Mouse (Mus musculus) cerebellum, adult 2 months (tissue): ENCODE measurements around the gene Borcs6. TPM values are rescaled to one million over a fixed set of nuclear protein-coding genes. Genes with fewer than 3 reads are reported as not detected.

Experiments used
- DNase-seq, 2 experiments: peaks; one replicate each; pipeline ENCODE4 v3.0.0; 2021
- H3K27ac ChIP-seq: fragments of 200-500 bp; 2 replicates; pipeline ENCODE4 v1.5.1; 2012; ENCODE audit warnings: low read length, control low read depth, inconsistent platforms; ENCODE audit not compliant: insufficient read depth
- H3K27me3 ChIP-seq: fragments of 200-500 bp; 2 replicates; pipeline ENCODE4 v1.6.1; 2012; ENCODE audit warnings: inconsistent platforms, mild to moderate bottlenecking, low read length, moderate library complexity; ENCODE audit not compliant: control insufficient read depth, insufficient read depth
- H3K4me1 ChIP-seq: fragments of 200-500 bp; 2 replicates; pipeline ENCODE4 v1.6.1; 2011; ENCODE audit warnings: low read length; ENCODE audit not compliant: control insufficient read depth, insufficient read depth
- H3K4me3 ChIP-seq: fragments of 200-500 bp; replicated peaks from 2 replicates; pipeline ENCODE3; 2011; ENCODE audit warnings: mild to moderate bottlenecking, low read depth, low read length, control low read depth; ENCODE audit not compliant: insufficient read depth
- CTCF ChIP-seq: fragments of 200-500 bp; IDR thresholded peaks from 2 replicates; pipeline ENCODE4 v1.5.1; 2011; ENCODE audit warnings: low read depth, mild to moderate bottlenecking, control low read depth, low read length, moderate library complexity, borderline replicate concordance; ENCODE audit not compliant: insufficient read depth
- POLR2A ChIP-seq: fragments of 200-500 bp; IDR thresholded peaks from 2 replicates; pipeline ENCODE4 v1.6.1; 2011; ENCODE audit warnings: low read length, control low read depth, borderline replicate concordance; ENCODE audit not compliant: insufficient read depth
- WGBS: fragments of 180-500 bp; shearing (Covaris S2); methylation state at CpG from one replicate; pipeline ENCODE4 v1.1.7; 2018; 5-methylcytosine and 5-hydroxymethylcytosine counted together
- polyA plus RNA-seq: library from polyadenylated mRNA; depleted of rRNA; stranded (reverse); fragments of >200 nt; gene quantifications from 2 replicates; pipeline ENCODE4 v1.2.3, GENCODE M21; 2012

Borcs6 gene
- polyA plus RNA-seq, 1 experiment, result 36.7 TPM

GRCm38 (mm10) chr11:69094697-69095429 is 35.3 kb downstream of the Borcs6 start, which contains the start of gene Per1:
Gene Per1, plus strand, starts transcription at chr11:69095217.
- WGBS, result under 1% methylated on average over 37 of the region's 37 CpGs
- Histone ChIP-seq H3K4me1 (peaks cover 17% of the 10 kb centered on the region), H3K27ac (peak within 1 kb of the TSS; percentile 86), H3K27me3 (no peaks in the 10 kb centered on the region), H3K4me3 (peak within 1 kb of the TSS; percentile 83)
- TF ChIP-seq POLR2A (peak; percentile 92; the same call in 1 of the 2 replicates), CTCF (no peak)
- peak; percentile 99 to 100 for DNase-seq

DNA sequence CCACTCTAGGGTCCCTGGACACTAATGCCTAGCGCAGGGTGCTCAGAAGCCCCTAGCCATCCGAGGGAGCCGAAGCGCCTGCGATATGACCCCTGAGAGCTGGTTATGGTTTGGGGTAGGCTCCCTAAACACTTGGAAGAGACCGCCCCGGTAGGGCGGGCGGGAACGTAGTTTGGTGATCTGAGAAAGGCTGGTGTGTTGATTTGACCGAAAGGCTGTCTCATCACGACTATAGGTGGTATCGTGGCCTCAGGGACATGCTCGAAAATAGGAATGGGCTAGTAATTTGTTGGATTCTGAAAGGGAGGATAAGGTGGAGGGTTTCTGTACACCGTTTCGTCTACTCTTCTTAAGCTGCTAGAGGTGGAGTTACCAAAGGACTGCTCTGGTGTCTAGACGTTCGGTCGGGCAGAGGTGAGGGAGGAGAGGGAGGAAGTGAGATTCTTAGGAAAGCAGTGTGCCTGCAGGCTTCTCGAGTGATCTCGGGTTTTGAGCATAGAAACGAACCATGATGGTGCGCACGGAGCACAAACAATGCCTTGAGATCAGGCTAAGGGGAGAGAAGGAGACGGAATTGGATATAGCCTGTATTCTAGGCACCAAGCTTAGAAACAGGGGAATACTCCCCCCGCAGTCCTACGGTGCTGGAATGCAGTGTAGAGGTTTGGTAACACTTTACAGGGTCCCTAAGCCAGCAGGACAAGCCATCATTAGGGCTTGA is 36.2 kb downstream of the Borcs6 start:
- Histone ChIP-seq H3K27ac (peak overlapping the region; percentile 80), H3K27me3 (no peaks in the 10 kb centered on the region), H3K4me3 (peak overlapping the region; percentile 83), H3K4me1 (peaks cover 14% of the 10 kb centered on the region)
- TF ChIP-seq CTCF, result no peak
- peak in 1 of 2 experiments; percentile 33 for DNase-seq
- WGBS, result 1% methylated on average over 27 of the region's 27 CpGs

DNA sequence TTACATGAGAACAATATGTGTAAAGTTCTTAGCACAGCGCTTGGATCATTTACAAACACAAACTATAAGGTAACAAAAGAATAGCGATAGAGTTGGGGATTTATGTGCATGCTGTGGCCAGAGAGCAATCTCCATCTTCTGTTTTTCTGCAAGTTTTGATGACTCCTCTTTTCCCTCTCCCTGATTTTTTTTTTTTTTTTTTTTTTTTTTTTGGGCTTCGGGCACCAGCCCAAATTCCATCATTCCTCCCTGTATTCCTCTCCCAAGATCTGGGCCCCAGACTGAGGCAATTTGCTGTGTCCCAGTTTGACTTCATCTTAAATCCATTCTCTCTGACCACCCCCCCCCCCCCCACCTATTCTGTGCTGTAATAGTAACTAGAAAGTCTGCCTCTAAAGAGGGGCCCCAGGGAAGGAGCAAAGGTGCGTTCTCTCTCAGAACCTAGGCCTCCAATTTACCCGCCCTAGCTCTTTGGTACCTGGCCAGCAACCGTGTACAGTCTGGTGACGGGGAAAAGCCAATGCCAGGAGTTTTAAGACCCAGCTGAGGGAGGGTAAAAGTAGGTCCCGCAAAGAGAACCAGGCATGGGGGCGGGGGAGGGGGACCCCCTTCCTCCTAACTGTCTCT is 37.0 kb downstream of the Borcs6 start:
- WGBS, result 11% methylated on average over 9 of the region's 9 CpGs
- TF ChIP-seq CTCF (no peak), POLR2A (no peak)
- peak overlapping the region; percentile 83 for H3K4me3 ChIP-seq
- H3K27ac ChIP-seq, result peak overlapping the region; percentile 85
- no peaks in the 10 kb centered on the region for H3K27me3 ChIP-seq
- DNase-seq, result no peak
- H3K4me1 ChIP-seq, result peaks cover 22% of the 10 kb centered on the region

DNA sequence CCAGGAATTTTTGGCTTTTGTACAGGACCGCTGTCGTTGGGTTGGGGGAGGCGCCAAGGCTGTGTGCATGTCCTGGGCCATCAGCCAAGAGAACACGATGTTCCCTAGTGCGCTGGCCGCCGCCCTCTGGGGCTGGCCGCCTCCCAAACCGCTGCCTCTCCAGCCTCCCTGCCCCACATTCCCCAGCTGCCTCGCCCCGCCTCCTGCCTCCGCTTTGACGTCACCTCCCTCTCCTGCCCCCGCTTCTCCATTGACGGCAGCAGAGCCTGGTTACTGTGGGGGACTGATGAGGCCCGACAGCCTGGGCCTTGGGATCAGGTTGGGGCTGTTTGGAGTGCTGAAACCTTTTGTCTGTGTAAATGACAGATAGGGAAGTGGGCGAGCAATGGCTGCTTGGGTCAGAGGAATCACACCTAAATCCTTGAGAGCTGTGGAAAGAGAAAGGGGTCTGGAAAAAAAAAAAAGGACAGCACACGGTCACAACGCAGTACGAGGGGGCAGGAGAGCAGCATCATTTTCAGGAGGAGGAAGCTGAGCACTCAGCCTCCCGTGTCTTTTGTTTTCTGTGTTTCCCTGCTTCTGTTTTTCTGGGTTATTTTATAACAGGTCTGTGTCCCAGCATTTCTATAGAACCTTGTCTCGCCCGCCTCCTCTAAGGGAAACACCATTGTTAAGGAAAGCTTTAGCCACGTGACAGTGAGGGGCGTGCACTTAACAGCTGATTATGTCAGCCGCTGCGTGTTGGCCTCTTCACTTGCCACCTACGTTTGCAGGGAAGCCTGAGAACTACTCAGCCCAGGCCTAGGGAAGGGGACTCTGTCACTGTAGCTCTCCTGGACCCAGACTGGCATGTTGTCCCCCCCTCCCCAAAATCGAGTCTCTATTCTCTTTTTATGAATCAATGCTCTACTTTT is 37.7 kb downstream of the Borcs6 start:
- Histone ChIP-seq H3K4me3 (peak overlapping the region; percentile 54), H3K27ac (peak overlapping the region; percentile 85), H3K27me3 (no peaks in the 10 kb centered on the region), H3K4me1 (peaks cover 29% of the 10 kb centered on the region)
- DNase-seq, result peak; percentile 92
- WGBS, result 2% methylated on average over 29 of the region's 29 CpGs
- TF ChIP-seq POLR2A, result peak; percentile 40; the same call in 1 of the 2 replicates
- no peak for TF ChIP-seq CTCF

GRCm38 (mm10) chr11:69098039-69098761 is 38.7 kb downstream of the Borcs6 start:
- Histone ChIP-seq H3K4me1 (peaks cover 37% of the 10 kb centered on the region), H3K27ac (peak overlapping the region; percentile 85), H3K4me3 (peak overlapping the region; percentile 90), H3K27me3 (no peaks in the 10 kb centered on the region)
- TF ChIP-seq CTCF (no peak), POLR2A (0 out of 2 replicates have a peak, but pooled peaks have one; percentile 72)
- 15% methylated on average over 8 of the region's 8 CpGs for WGBS
- DNase-seq, result no peak

DNA sequence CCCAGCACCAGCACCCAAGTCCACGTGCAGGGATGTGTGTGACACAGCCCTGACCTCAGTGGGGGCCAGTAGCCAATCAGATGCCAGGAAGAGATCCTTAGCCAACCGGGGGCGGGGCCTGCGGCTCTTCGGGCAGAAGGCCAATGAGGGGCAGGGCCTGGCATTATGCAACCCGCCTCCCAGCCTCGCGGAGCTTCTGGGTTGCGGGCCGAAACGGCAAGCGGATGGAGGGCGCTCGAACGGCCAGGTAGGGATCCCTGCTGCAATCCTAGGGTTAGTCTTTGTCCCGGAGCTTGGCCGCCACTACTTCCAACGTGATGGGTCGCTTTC is 39.2 kb downstream of the Borcs6 start:
- Histone ChIP-seq H3K27ac (peak overlapping the region; percentile 99), H3K4me1 (peaks cover 41% of the 10 kb centered on the region), H3K4me3 (peak overlapping the region; percentile 90), H3K27me3 (no peaks in the 10 kb centered on the region)
- 0% methylated on average over 19 of the region's 19 CpGs for WGBS
- DNase-seq, result peak; percentile 99 to 100
- TF ChIP-seq POLR2A (peak; percentile 78; the same call in 1 of the 2 replicates), CTCF (no peak)

DNA sequence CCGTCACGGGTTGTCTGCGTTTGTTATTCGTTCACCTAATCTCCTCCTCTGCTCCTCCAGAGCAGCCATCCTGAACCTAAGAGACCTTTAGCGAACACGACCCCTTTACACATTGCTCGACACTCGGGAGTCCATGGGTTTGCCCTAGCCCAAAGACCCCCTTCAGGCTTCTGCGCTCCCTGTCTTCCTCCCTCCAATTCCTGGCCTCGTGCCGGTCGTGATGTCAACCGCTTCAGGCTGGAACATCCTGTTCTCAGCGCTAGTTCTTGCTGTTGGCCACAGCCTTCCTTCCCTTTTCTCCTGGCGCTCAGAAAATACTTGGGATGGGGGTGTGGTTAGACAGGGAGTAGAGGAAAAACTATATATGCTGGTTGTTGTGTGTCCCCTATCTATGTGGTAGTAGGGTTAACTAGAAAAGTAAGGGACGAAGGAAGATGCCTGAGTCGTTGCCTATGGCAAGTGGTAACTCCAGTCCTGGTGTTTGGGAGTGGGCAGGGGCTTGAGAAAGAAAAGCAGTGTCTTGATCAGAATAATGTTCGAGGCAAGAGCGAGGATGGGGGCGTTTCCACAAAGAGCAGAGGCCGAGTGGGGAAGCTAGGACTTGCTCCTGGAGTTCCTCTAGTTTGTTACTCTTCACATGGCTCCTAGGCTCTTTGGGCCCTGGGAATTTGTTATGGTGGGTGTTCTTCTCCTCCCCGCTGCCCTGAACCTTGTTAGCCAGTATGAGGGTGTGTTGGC is 39.8 kb downstream of the Borcs6 start:
- peaks cover 46% of the 10 kb centered on the region for H3K4me1 ChIP-seq

More for the DNA sequence above, 39.8 kb downstream of the Borcs6 start:
- peak overlapping the region; percentile 90 for H3K4me3 ChIP-seq
- peak; percentile 82 to 83 for DNase-seq
- no peak for TF ChIP-seq POLR2A
- TF ChIP-seq CTCF, result 0 out of 2 replicates have a peak, but pooled peaks have one; percentile 4
- under 1% methylated on average over 22 of the region's 22 CpGs for WGBS
- H3K27ac ChIP-seq, result peak overlapping the region; percentile 99
- H3K27me3 ChIP-seq, result no peaks in the 10 kb centered on the region
